Mouse (Mus musculus): Measurements from ENCODE around the gene Gbf1.
A peak's percentile ranks its signal among the peaks of the same experiment; 100 is the strongest.

Gene Gbf1

DNA sequence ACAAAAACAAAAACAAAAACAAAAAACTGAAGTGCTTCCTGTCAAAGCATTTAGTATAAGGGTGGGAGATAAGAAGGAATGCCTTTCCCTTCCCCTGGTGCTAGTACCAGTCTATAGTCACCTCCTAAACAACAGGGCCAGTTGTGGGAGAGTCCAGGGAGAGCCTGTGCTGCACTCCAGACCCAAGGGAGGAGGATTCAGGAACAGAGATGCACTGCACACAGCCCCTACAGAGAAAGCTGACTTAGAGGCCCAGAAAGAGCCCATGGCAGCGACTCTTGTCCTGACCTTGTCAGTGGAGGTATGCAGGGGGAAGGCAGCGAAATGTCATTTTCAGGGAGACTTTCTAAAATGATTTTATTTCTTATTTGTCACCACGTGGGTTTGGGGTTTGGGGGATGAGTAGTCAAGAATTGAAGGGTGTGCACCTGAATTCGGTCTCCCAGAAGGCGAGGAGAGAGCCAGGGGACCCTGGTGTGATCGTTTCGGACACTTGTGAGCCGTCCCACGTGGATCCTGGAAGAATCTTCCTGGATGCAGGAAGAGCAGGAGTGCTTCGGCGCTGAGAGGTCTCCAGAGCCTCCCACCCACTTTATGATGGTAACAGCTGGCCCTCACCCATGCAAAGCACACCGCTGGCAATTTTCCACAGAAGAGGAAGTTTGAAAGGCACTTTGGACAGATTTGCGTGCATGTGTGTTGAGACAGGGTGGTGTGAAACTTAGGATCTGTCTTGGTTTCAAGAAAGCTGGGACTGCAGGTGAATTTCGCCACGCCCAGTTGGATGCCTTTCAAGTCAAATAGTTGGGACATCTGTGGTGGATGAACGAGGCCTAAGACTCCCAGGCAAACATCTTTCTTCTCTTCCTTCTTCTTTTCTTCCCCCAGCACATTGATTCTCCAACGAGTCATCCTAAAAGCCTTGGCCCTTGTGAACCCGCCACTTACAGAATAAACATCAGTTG, 151.2 kb downstream of the Gbf1 start:
- no peak for DNase-seq

DNA sequence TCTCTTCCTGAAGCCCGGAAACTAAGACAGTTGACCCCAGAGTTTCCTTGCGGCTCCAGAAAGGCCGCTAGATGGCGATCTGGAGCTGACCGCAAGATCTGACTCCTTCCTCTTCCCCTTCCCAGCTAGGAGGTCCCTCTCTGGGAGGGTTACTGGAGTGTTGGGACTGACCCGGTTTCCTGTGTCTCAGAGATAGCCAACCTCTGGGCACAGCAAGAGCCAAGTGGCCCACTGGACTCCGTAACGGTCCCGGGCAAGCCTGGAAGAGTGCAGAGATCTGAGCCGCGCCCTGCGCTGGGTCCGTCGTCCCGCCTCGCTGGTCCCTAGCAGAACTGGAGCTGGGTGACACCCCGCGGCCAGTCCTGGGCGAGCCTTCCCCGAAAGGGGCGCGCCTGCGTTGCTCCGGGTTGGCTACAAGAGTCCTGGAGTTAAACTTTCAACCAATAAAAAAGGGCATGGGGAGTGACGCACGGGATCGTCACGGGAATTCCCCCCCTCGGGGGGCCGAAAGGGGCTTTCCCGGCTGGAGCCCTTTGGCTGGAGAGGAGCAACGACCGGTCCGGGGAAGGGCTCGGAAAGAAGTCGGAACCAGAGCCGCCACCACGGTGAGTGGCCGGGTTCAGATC, 152.0 kb downstream of the Gbf1 start, which contains the start of gene Nfkb2:
TSS of gene Nfkb2 (plus strand) at position 105 of the 626 bp plus-strand sequence.
- DNase-seq: peak; percentile 95 to 97

DNA sequence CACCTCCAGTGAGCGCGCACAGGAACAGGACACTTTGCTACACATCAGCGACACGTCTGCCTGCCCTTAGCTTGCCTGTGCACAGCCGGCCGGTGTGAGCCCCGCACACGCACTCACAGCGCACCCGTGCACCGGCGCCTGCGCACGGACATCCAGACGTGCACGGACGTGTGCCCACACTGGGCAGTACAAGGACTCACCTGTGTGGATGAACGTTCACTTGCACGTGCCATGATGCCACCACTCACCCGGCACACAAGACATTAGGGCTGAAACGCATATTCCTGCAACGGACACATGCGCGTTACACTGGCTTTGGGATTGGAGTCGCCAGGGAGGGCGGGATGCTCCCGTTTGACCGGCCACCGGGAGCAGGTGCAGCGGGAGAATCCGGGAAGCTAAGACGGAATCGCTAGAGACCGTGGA, 152.6 kb downstream of the Gbf1 start:
- no peak for DNase-seq

DNA sequence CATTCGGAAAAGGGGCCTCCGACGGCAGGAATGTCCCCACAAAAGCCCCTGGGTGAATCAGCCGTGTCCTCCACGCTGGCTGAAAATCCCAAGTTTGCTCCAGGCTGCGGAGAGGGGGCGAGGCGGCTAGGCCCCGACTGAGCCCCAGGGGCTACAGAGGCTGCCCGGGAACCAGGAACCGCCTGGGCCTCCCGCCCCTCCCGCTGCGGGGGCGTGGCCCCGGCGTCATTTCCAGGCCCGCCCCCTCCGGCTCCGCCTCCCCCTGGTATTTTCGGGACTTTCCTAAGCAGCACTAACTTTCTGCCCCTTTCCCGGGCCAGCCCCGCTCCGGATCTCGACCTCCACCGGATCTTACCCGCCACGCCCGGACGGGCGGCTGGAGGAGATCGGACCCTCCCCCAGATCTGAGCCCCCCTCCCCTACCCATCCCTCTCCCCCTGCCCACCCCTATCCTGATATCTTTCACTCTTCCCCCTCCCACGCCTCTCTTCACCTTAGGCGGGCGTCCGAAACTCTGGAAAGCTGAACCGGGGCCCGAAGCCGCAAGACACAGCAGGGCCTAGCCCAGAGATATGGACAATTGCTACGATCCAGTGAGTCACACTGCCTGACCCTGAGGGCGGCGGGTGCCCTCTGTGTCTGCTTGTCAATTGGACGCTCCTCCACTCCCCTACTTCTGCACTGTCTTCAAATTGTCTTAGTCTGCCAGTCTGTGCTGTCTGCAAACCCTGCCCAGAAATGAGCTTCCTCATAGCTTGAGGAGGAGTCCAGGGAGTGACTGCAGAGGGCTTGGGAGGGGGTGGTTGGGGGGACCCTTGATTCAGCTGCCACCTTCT, 153.3 kb downstream of the Gbf1 start:
- DNase-seq: peak; percentile 92 to 95

DNA sequence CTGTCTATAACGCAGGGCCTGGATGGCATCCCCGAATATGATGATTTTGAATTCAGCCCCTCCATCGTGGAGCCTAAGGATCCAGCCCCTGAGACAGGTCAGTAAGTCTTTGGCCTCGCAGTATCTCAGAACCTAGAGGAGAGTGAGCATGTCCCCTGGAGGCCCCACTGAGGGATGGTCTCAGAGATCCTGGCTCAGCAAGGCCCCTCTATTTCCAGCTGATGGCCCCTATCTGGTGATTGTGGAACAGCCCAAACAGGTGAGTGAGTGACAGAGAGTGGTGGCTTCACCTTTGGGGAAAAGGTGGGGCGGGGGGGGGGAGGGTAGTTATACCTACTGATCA, 153.9 kb downstream of the Gbf1 start:
- no peak for DNase-seq

DNA sequence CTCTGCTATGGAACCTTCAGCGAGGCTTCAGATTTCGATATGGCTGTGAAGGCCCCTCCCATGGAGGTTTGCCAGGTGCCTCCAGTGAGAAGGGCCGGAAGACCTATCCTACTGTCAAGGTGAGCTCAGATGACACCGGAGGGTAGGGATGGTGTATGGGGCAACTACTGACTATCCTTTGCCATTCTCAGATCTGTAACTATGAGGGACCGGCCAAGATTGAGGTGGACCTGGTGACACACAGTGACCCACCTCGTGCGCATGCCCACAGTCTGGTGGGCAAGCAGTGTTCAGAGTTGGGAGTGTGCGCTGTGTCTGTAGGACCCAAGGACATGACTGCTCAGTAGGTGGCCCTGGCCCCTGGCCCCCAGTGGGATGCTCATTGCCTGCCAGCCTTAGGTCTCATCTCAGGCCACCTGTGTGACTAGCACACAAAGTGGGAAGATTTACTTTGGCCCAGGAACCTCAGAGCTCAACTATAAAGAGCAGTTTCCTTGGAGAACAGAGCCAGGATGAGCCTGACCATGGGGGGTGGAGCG, 154.5 kb downstream of the Gbf1 start:
- DNase-seq: no peak

DNA sequence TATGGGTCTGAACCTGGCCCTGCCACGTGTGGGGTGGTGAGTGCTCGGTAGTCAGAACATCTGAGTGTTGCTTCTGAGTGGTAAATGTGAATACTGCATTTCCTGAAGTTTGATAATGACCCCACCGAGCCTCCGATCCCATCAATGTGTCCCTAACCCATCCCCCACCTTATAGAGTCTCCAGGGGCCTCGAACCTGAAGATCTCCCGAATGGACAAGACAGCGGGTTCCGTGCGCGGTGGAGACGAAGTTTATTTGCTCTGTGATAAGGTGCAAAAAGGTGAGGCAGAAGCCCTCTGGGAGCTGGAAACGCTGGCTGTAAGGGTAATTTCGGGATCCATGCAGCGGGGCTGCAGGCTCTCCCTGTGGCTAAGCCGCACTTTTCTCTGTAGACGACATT, 155.5 kb downstream of the Gbf1 start:
- no peak for DNase-seq

DNA sequence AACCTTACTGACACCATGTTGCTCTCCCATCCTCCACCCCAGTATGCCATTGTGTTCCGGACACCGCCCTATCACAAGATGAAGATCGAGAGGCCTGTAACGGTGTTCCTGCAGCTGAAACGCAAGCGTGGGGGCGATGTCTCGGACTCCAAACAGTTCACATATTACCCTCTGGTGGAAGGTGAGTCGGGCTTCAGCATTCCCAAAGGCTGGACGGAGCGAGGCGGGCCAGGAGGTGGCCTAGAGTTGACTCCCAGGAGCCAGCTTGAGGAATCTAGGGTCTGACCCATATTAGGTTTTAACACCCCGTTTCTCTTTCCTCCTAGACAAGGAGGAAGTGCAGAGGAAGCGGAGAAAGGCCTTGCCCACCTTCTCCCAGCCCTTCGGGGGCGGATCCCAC, 156.0 kb downstream of the Gbf1 start:
- no peak for DNase-seq

DNA sequence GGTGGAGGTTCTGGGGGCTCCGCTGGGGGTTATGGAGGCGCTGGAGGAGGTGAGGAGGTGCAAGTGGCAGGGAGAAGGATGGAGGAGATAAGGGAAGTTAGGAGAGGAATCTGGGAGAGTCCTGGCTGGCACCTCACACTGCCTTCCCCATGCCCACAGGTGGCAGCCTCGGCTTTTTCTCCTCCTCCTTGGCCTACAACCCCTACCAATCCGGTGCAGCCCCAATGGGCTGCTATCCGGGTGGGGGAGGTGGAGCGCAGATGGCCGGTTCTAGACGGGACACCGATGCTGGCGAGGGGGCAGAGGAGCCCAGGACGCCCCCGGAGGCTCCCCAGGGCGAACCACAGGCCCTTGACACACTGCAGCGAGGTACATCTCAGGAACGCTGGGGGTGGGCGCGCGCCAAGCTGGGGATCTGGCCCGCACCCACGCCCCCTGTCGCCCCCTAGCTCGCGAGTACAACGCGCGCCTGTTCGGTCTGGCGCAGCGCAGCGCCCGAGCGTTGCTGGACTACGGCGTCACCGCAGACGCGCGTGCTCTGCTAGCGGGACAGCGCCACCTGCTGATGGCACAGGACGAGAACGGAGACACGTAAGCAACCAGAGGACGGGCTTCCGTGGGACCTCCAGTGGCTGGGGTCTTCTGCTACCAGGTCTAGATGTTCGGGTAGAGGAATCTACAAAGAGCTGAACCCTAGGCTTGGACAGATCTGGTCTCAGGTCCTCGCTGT, 156.6 kb downstream of the Gbf1 start:
- DNase-seq: peak; percentile 96

DNA sequence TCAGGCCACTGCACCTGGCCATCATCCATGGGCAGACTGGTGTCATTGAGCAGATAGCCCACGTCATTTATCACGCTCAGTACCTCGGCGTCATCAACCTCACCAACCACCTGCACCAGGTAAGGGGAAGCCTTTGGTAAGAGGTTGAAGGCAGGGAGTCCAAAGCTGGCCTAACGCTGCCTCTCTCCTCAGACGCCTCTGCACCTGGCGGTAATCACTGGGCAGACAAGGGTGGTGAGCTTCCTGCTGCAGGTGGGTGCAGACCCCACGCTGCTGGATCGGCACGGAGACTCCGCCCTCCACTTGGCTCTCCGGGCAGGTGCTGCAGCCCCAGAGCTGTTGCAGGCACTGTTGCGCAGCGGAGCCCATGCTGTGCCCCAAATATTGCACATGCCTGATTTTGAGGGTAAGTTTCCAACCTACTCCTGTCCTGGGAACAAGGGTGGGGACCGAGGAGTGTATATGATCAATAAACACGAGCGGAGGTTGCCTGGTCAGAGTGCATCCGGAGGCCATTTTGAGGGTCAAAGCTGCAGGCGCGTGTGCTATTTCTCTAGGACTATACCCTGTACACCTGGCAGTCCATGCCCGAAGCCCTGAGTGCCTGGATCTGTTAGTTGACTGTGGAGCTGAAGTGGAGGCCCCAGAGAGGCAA, 157.5 kb downstream of the Gbf1 start:
- DNase-seq: no peak

DNA sequence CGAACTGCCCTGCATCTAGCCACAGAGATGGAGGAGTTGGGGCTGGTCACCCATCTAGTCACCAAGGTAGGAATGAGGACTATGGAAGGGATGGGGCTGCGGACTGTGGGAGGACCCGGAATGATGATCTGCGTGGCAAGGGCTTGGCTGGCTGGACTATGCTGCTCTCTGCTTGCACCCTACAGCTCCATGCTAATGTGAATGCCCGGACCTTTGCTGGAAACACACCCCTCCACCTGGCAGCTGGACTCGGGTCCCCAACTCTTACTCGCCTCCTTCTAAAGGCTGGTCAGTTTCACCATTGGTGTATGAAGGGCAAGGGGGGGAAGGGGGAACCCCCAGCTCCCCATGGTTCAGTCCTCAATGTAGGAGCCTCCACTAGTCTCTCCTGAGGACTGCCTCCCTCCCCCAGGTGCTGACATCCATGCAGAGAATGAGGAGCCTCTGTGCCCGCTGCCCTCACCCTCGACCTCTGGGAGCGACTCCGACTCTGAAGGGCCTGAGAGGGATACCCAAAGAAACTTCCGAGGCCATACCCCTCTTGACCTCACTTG, 158.1 kb downstream of the Gbf1 start:
- no peak for DNase-seq

DNA sequence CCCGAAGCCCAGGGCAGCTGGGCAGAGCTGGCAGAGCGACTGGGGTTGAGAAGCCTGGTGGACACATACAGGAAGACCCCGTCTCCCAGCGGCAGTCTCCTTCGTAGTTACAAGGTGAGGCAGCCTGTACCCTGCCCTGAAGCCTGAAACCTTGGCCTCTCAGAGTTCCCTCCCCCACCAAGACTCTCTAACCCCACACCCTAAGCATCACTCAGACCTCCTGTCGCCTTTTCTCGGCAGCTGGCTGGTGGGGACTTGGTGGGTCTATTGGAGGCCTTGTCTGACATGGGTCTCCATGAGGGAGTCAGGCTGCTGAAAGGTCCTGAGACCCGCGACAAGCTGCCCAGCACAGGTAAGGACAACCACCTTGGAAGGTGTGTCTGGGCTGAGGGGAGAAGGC, 159.0 kb downstream of the Gbf1 start:
- no peak for DNase-seq

DNA sequence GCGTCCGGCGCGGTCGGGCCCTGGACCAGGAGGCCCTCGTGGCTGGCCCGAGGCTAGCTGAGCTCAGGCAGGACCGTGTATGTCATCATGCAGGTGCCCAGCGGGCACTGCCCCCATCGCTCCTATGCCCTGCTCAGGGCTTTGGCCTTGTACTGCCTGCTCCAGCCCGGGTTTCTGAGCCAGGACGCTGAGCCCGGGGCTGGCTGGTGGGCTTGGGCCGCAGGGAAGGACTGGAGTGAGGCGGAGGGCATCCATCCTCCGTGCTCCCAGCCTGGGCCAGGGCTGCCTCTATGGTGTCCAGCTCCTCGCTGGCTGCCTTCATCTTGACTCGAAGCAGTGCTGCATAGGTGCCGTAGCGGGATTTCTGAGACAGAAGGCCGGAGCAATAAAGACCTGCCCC, 160.3 kb downstream of the Gbf1 start:
- no peak for DNase-seq

DNA sequence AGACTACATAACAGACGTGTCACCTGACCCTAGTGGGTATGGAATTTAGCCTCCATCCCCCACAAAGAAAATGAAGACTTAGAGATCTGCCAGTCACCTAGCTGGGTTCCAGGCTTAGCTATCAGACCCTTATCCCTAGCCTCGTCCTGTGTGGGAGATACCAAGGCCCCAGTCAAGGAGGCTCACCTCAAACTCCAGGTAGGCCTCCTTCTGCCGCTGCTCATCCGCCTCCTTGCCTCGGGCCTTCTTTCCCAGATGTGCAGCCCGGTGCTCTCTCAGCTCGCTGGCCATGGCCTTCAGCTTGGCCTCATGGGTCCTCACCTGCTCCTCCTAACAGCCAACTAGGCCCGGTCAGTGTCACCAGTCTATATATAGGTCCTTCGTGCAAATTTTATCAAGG, 160.8 kb downstream of the Gbf1 start:
- no peak for DNase-seq

DNA sequence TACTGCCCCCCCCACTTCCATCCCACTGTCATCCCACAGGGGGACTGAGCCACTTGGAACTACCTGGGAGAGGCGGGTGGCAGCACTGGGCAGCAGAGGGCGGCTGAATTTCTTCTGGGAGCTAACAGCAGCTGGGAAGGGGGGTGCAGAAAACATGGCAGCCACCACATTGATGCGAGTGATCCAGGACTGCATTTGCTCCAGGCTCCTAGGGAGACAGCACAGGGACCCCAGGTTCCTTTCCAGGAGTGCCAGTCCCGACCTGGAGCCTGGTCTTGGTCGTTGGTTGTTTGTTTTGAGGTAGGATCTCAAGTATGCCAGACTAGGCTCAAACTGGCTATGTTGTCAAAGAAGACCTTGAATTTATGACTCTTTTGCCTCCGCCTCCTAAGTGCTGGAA, 161.3 kb downstream of the Gbf1 start:
- DNase-seq: no peak

DNA sequence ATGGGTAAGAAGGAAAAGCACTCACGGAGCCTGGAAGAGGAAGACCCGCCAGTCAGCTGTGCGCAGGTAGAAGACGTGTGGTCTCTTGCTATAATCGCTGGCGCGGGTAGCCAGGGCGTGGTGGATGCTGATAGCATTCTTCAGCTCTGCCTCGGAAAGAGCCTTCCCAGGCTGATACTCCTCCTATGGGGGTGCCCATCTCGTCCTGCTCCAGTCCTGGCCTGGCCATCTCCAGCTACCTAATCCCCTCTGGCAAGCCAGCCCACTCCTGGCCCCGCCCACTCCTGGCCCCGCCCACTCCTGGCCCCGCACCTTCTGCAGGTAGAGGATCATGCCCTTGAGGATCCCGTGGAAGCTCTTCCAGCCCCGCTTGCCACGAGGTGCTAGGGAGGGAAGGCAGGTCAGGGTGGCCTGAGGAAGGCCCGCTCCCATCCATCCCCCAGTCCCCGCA, 161.9 kb downstream of the Gbf1 start:
- DNase-seq: peak; percentile 56 to 60

DNA sequence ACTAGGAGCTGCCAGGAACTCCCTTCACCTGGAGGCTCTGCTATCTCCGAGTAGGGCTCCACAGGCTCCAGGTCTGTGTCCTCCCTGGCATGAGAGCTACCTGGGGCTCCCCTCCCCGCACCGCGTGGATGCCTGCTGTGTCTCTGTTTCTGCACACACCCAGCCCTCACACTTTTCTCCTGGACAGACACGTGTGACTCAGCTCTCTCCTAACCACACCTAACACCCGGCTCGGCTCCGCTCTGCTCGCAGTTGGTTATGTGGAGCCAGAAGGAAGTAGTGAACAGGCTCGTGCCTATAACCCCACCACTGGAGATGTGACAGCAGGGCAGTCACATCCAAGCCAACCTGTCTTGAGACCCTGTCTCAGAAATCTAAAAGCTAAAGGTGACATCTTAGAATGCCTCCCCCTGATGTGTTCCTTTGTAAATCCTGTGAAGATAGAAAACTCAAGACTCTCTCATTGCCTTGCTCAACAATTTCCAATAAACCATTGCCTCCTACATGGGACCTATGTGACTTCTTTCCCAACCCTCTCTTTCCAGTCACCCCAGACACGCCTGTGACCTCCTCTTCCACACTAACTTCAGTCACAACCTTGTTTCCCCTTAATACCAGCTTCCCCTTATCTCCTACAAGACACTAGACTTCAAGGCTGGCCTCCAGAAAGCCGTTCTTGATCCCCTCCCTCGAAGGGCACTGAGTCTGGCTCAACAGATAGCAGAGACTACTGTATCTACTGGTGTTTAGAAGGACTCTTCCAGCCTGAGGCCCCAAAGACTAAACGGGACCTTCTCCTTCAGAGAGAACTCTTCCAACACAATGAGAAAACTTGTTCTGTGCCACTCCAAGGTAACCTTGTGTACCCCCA, 162.8 kb downstream of the Gbf1 start:
- DNase-seq: no peak

DNA sequence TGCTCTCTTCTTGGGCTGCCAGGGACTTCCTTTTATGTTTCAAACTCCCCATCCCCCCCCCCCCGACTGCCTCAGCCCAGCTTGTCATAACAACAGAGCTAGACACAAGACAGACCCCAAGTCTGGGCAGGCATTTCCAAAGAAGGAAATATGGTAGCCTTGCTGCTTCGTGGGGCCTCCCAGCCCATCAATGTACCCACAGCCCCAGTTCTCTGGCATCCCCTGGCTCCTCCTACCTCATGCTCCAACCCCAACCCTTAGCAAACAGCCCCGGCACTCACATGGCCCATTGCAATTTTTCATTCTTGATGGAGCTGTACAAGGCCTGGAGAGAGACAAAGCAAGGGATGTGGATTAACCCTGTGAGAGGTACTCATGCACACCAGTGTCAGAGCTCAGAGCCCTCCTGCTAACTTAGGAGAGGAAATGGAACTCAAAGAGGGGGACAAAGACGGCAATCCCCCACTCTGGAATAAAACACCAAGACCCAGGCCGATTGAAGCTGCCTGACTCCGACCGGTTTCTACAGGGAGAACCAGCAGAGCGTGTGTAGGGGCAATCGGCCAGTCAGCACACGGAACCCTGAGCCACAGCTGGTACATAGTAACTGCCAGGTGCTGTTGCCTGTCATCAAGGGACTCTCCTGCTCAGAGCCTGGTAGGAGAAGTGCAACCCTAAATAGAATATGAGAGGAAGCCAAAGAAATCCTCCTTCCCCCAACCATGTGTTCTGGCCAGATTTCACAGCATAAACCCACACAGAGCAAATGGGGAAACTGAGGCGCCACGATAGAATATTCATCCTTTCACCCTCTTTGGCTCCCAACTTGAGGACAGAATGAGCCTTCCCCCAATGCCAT, 163.7 kb downstream of the Gbf1 start:
- DNase-seq: no peak

DNA sequence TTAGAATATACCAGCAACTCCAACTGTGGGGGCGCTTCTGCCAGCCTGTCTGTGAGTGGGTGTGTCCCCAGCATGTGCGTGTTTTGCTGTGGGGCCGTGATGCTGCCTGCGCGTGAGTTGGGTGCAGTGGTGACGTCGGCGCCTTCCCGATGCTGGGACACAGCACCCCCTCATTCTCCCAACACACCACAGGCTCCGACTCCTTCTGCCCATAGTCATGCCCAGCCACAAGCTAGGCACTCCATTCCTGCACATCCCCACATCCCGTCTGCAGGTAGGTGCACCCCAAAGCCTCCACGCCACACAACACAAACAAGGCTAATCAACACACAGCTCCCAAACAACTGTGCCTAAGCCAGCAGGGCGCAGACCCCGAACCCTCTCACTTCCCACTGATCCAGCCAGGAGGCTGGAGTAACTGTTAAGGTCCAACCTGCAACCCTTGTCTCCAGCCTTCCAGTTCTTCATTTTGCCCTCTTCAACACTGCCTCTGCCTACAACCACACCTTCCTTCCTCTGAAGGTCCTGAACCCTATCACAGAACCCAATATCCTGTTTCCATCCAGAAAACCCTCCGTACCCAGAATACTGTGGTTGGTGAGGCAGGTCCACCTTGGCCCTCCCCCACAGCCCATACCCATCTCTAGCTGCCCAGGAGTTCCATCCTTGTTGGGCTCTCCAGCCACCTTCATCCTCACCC, 164.7 kb downstream of the Gbf1 start:
- DNase-seq: no peak

All from kidney, postnatal 4 days (tissue).